In the genomic region with DNA sequence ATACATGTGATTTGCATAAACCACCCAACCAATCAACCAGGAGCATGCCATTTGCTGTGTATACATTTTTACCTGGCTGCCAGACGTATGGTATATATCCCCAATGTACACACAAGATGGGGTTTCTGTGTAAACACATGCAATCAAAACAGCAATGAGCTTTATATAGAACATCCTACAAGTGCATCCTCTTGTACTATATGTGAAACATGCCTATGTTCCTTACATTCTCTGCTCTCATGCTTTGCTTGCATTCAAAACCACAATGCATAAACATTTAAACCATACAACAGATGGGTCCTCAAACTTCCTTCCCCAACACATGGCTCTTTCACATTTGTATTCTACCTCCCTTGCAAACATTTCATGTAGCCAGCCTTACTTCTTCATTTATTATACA, we compare ENCODE assay signal across 20 mouse cellular contexts.
DNase-seq lines count a peak whose midpoint lies in the region; ATAC-seq and TF ChIP-seq lines count a peak whose summit lies in the region.
"Had no signal": no experiment of that assay in that cellular context is flagged by ENCODE, and none has a peak within 500 bp of the region (broad histone marks: within the 10 kb centered on the region; RNA-seq: fewer than 3 reads in every experiment).

No protein-coding gene starts in this region.

- H3K9ac ChIP-seq in forebrain, embryonic 15.5 days (replicated peaks), result no peak overlapping the region
- H3K9ac ChIP-seq in forebrain, postnatal 0 days, result no peak overlapping the region
- no peak overlapping the region for H3K9ac ChIP-seq in forebrain, embryonic 12.5 days
- H3K9ac ChIP-seq: embryonic facial prominence, embryonic 13.5 days; embryonic facial prominence, embryonic 15.5 days had no signal

- H3K4me3 ChIP-seq in forebrain, embryonic 15.5 days, result no peak overlapping the region
- H3K4me3 ChIP-seq in forebrain, embryonic 10.5 days, result no peak overlapping the region
- no peak overlapping the region for H3K4me3 ChIP-seq in forebrain, postnatal 0 days (ENCODE audit: low read depth, low read length)
- no peak overlapping the region for H3K4me3 ChIP-seq in forebrain, embryonic 12.5 days (replicated peaks)
- H3K4me3 ChIP-seq: embryonic facial prominence, embryonic 13.5 days; embryonic facial prominence, embryonic 15.5 days; erythroblast, embryonic 14.5 days had no signal

- H3K27ac ChIP-seq in forebrain, embryonic 15.5 days (replicated peaks), result no peak overlapping the region
- H3K27ac ChIP-seq in forebrain, embryonic 10.5 days, result no peak overlapping the region
- no peak overlapping the region for H3K27ac ChIP-seq in forebrain, postnatal 0 days (ENCODE audit: low read depth, low read length)
- no peak overlapping the region for H3K27ac ChIP-seq in forebrain, embryonic 12.5 days
- H3K27ac ChIP-seq: embryonic facial prominence, embryonic 13.5 days; embryonic facial prominence, embryonic 15.5 days had no signal

- H3K9me3 ChIP-seq in forebrain, embryonic 15.5 days, result no peaks in the 10 kb centered on the region
- no peaks in the 10 kb centered on the region for H3K9me3 ChIP-seq in forebrain, embryonic 10.5 days
- H3K9me3 ChIP-seq in forebrain, postnatal 0 days (ENCODE audit: low read length), result no peaks in the 10 kb centered on the region
- no peaks in the 10 kb centered on the region for H3K9me3 ChIP-seq in forebrain, embryonic 12.5 days
- H3K9me3 ChIP-seq: embryonic facial prominence, embryonic 13.5 days; embryonic facial prominence, embryonic 15.5 days had no signal

- no peaks in the 10 kb centered on the region for H3K27me3 ChIP-seq in forebrain, embryonic 15.5 days
- H3K27me3 ChIP-seq in forebrain, embryonic 10.5 days (ENCODE audit: poor library complexity, severe bottlenecking), result no peaks in the 10 kb centered on the region
- H3K27me3 ChIP-seq in forebrain, postnatal 0 days (ENCODE audit: insufficient read depth, low read length), result no peaks in the 10 kb centered on the region
- no peaks in the 10 kb centered on the region for H3K27me3 ChIP-seq in forebrain, embryonic 12.5 days
- H3K27me3 ChIP-seq: embryonic facial prominence, embryonic 13.5 days; embryonic facial prominence, embryonic 15.5 days had no signal

- no peak for DNase-seq in forebrain, embryonic 10.5 days (ENCODE audit: extremely low spot score, low spot score)
- peak; percentile 29 for DNase-seq in forebrain, postnatal 0 days
- peak; percentile 15 for DNase-seq in brain, embryonic 14.5 days (ENCODE audit: low read depth)
- DNase-seq in brain, embryonic 18.5 days (ENCODE audit: low read depth, low spot score), result peak; percentile 26
- no peak for DNase-seq in testis, postnatal 10 days (ENCODE audit: low spot score)
- DNase-seq: adrenal gland, adult 2 months; adrenal gland, postnatal 10 days; adrenal gland, postnatal 25 days; cerebellum, adult 11 months; cerebellum, adult 18-20 months; cerebellum, adult 8-10 months; cerebellum, adult 9-11 months; cerebellum, postnatal 14 days; cerebellum, postnatal 36 days; embryo, embryonic 11 days had no signal

- H3K4me1 ChIP-seq in forebrain, embryonic 15.5 days, result no peaks in the 10 kb centered on the region
- H3K4me1 ChIP-seq in forebrain, embryonic 10.5 days, result no peaks in the 10 kb centered on the region
- H3K4me1 ChIP-seq in forebrain, postnatal 0 days (ENCODE audit: insufficient read depth), result no peaks in the 10 kb centered on the region
- H3K4me1 ChIP-seq in forebrain, embryonic 12.5 days, result no peaks in the 10 kb centered on the region
- H3K4me1 ChIP-seq: embryonic facial prominence, embryonic 13.5 days; embryonic facial prominence, embryonic 15.5 days had no signal

- H3K4me2 ChIP-seq in forebrain, embryonic 15.5 days (replicated peaks), result no peak overlapping the region
- H3K4me2 ChIP-seq in forebrain, postnatal 0 days (ENCODE audit: low read depth), result no peak overlapping the region
- H3K4me2 ChIP-seq in forebrain, embryonic 12.5 days, result no peak overlapping the region
- H3K4me2 ChIP-seq: embryonic facial prominence, embryonic 13.5 days; embryonic facial prominence, embryonic 15.5 days had no signal

- TF ChIP-seq POLR2A in brain, embryonic 14.5 days (IDR thresholded peaks at IDR 0.05; ENCODE audit: borderline replicate concordance, extremely low read depth, insufficient read depth, insufficient read length, poor library complexity, severe bottlenecking), result no peak

- H3K36me3 ChIP-seq in forebrain, embryonic 15.5 days, result no peaks in the 10 kb centered on the region
- no peaks in the 10 kb centered on the region for H3K36me3 ChIP-seq in forebrain, embryonic 10.5 days (replicated peaks)
- H3K36me3 ChIP-seq in forebrain, postnatal 0 days (ENCODE audit: insufficient read depth), result no peaks in the 10 kb centered on the region
- H3K36me3 ChIP-seq in forebrain, embryonic 12.5 days (replicated peaks), result no peaks in the 10 kb centered on the region
- H3K36me3 ChIP-seq: embryonic facial prominence, embryonic 13.5 days; embryonic facial prominence, embryonic 15.5 days had no signal

- 67% methylated on average over 1 of the region's 1 CpGs for WGBS in forebrain, embryonic 15.5 days
- WGBS in forebrain, embryonic 10.5 days, result 87% methylated on average over 1 of the region's 1 CpGs
- WGBS in forebrain, postnatal 0 days, result 64% methylated on average over 1 of the region's 1 CpGs
- WGBS in forebrain, embryonic 12.5 days, result 84% methylated on average over 1 of the region's 1 CpGs

- ATAC-seq in forebrain, embryonic 15.5 days (replicated peaks), result 0 out of 2 replicates have a peak, but pooled peaks have one; percentile 53
- peak; percentile 68 for ATAC-seq in forebrain, postnatal 0 days
- no peak for ATAC-seq in forebrain, embryonic 12.5 days (ENCODE audit: low FRiP score)

- TF ChIP-seq CTCF in forebrain, postnatal 0 days (IDR thresholded peaks at IDR 0.05; ENCODE audit: low read depth), result no peak
- no peak for TF ChIP-seq CTCF in brain, embryonic 14.5 days (IDR thresholded peaks at IDR 0.05; ENCODE audit: borderline replicate concordance, extremely low read depth, insufficient read depth, insufficient read length)

Comparison
In these comparisons a context has a peak if more than half of its experiments do, and no peak if none do; other contexts are left out.
1. DNase-seq: peak in forebrain, postnatal 0 days (single experiment), brain, embryonic 14.5 days (single experiment) and brain, embryonic 18.5 days (single experiment); none in forebrain, embryonic 10.5 days (single experiment) and testis, postnatal 10 days (single experiment).